Mouse (Mus musculus) fat pad, adult 2 months (tissue): ENCODE measurements around the gene Mgmt.

Experiments
- DNase-seq: peaks from one replicate; pipeline ENCODE4 v3.0.0-alpha.2; 2011; ENCODE audit warnings: low read depth, low spot score; ENCODE audit errors: extremely low read depth

The Mgmt gene

DNA sequence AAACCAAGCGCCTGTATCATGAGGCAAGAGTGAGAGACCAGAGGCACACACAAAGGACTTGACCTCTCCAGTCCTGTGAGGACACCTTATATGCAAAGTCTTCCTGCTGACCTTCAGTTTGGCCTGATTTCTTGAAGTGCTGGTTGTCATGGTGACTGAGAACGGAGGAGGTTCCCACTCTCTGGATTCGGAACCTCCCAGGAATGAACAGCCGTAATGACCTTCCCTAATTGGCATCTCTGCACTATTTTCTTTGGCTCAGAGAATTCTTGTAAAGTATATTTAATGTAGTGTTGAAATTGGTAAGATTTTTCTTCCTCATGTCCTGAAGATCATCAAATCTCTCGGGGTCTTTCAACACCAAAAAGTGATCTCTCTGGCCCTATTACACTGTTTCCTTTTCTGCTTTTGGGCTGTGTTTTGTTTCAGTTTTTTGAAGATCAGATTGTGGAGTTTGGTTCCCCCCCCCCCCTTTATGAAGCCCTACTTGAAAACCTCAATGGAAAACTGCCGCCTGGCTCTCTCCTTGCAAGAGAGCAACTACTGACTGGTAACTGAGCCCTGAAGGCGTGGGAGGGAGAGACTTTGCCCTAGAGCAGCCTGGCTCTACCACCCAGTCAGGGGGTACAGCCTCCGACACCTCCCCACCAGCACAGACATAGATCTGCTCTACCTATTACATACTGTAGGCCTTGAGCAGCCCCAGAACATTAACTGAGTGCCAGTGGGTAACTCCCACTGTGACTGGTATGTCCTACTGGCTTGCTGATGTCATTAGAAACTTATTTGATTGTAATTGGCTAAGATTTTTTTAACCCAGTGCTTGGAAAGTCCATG lies 153.9 kb downstream of the Mgmt start:
- DNase-seq = no peak

DNA sequence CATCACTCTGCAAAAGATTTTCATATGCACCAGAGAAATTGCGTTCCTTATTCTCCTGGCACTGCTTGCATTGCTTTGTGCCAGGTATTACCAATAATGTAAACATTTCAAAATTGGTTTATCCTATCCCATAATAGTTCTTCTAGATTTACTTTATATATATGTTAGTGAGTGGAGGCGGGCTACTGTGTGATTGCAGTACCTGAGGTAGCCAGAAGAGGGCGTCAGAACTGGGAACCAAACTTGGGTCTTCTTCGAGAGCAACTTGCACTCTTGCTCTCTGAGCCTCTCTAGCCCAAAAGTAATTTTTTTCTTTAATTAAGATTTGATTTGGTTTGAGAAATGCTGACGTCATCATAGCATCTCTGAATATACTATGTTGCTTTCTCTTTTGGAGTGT lies 159.9 kb downstream of the Mgmt start:
- no peak for DNase-seq

DNA sequence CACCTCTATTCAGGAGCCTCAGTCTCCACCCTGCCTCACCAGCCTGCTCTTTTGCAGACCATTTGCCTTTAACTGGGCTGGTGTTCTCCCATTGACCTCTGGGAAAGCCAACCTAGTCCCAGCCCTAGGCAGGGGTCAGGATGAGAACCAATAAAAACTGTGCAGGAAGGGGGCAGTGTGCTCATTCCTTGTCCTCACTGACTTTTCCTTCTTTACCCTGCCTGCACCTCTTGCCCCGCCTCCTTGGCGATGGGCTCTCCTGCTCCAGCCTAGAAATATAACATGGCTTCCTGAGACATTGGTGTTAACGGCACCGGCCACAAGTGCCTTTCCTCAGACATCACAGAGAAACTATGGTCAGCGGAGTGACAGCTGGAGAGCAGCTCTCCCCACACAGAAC lies 161.7 kb downstream of the Mgmt start:
- no peak for DNase-seq

DNA sequence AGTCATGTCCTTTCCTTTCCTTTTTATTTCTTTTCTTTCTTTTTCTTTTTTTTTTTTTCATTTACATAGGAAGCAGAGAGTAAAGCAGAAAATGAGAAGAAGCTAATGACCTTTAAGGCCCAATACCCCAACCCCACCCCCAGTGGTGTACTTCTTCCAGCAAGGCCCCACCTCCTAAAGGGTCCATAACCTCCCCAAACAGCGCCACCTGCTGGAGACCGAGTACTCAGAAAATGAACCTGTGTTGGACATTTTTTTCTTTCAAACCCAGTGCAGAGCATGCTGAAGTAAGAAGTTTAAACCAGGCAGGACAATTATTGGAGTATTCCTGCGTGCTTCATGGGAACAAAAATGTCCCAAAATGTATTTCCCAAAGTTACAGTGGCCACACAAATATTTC lies 166.1 kb downstream of the Mgmt start:
- no peak for DNase-seq

DNA sequence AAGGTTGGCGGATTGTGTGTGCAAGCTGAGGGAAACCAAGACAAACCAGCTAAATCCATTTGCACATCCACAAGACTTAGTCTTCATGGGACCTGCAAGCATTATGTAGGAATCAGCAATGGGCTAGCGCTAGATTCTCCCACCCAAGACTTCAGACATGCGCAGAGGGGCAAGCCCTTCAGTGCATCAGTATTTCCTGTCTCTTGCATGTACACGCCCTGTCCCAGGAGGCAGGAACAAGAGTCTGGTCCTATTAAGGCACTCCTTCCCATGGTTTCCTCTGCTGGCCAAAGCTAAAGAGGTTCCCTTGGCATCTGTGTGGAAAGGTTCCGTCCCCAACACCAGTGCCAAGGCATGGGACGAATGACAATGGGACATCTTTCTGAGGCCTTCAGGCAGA lies 166.7 kb downstream of the Mgmt start:
- DNase-seq = no peak

DNA sequence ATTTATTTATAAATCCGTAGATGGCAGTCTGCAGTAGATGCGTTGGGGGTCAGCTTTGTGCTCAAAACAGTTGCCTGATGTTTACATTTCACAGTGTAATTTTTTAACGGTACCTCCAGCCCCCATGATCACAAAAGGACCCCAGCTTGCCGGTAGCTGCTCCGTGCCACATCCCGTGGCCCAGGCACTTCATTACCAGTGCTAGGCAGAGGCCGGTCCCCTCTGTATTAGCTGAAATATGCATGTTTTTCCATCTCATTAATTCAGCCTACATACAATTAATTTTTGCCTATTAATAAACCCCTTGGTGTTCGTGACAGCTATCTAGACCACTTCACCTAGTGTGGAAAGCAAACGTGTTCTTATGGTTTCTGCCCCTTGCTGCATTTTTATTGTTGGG lies 169.8 kb downstream of the Mgmt start:
- no peak for DNase-seq

DNA sequence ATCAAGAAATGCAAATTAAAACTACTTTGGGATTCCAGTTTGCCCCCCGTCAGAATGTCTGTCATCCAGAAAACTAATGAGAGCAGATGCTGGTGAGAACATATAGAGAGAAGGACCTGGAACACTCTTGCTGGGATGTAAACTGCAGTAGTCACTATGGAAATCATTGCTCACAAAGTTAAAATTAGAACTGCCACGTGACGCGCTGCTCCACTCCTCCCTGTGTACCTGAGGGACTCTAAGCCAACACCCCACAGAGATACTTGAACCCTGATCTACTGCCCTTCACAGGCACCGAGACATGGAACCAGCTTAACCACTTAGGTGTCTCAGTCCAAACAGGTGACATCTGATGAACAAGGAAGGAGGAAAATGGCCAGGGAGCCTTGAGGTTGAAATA lies 171.0 kb downstream of the Mgmt start:
- DNase-seq = no peak

DNA sequence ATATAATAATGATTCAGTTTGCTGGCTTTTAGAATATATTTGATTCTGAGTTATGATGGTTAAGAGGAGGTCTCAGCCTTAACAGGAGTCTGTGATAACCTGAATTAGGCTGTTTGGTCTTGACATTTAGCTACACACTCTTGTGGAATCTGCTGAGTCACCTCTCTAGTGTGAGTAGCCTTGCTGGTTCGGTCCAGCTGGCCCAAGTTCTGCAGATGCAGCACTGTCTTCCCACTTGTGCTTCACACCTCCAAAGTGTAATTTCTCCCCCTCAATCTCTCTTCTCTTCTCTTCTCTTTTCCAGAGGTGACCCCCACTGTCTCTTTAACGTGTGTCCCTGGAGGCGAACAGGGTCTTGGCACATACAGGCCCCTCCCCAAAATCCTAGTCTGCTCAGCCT lies 171.8 kb downstream of the Mgmt start:
- DNase-seq = no peak

DNA sequence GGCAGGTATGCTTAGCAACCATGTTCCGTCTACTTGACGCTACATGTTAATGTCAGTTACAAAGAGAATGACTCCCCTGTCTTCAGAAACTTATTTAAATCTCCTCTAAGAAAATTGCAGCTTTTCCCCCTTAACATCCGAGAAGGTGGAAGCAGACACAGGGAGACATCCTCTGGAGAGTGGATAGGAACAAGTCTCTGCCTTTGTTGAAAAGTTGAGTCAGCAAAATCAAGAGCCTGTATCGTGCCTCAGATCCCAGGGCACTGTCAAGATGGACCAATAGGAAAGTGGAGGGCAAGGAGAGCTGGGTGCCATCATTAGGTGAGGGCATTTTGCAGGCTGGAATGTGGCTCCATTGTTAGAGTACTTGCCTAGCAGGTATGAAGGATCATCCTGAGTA lies 172.6 kb downstream of the Mgmt start:
- DNase-seq = no peak

DNA sequence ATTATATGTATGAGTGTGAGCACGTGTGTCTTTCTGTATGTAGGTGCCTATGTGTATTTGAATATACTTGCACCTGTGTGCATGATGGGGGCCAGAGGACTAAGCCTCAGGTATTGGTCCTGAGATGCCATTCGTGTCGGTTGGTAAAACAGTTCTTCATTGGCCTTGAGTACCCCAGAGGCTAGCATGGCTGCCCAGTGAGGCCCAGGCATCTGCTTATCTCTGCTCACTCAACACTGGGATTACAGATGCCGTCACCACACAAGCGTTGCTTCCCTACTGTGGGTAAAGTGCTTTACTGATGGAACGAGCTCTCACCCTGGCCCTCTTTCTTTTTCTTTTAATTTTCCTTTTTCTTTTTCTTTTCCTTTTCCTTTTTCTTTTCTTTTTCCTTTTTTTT lies 173.3 kb downstream of the Mgmt start:
- no peak for DNase-seq

DNA sequence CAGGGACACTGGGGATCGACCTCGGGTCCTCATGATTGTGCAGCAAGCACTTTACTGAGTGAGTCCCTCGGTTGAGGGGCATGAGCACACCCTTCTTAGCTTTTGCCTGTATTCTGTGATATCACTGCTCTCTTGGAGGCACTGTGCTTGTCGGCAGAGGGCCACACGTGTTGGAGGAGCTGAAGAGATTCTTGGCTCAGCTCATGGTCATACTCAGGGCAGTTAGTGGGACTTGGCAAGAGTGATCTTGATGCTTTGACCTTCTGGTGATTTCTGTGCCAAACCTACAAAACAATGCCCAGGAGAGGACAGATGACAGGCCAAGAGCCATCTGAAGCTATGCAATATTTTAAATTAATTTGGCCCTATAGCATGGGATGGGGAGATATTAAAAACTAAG lies 174.4 kb downstream of the Mgmt start:
- DNase-seq = no peak

DNA sequence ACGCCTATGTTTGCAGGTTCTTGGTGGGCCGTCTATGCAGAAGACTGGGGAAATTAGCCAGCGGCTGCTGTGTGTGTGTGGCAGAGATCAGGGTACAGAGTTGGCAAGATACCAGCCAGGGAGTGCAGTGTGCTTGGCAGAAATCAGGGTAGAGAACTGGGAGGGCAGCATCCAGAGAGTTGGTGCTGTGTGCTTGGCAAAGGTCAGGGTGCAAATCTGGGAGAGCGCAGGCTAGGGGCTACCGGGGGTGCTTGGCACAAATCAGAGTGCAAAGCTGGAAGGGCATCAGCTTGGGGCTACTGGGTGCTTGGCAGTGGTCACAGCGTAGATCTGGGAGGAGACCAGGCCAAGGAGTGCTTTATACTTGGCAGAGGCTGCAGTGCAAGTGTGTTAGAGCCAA lies 175.4 kb downstream of the Mgmt start:
- DNase-seq = no peak

DNA sequence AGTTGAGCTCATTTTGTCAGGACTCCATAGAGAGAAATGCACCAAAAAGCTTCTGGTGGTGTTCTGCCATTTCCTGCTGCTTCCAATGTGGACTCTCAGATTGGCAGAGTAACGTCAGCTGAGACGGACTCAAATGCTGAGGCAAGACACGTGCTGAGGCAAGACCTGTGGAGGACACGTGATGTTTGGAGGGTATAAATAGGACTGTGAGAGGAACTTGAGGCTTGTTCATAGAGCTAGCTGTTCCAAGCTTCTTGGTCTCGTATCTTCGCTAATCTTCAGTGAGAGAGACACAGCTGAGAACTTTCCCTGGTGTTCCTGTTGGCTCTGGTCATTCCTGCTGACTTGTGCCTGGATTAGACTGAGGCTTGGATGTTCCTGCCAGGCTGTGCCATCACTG lies 176.9 kb downstream of the Mgmt start:
- DNase-seq = no peak

DNA sequence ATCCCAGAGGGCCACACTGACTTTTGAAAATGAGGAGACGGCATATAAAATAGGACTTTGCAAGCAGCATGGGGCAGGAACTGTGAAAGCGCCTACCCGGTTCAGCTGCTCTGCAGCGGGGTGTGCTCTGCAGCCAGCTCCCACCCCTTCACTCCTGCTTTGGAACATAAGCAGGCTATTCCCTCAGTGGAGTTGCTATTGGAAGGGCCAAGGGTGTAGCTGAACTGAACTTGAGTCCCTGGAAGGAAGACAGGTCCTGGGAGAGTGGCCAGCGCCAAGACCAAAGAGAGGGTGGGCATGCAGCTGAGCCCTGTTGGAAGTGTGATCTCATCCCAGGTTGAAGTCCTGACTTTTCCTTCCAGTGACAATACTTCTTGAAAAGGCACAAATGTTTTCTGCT lies 179.5 kb downstream of the Mgmt start:
- DNase-seq = no peak

DNA sequence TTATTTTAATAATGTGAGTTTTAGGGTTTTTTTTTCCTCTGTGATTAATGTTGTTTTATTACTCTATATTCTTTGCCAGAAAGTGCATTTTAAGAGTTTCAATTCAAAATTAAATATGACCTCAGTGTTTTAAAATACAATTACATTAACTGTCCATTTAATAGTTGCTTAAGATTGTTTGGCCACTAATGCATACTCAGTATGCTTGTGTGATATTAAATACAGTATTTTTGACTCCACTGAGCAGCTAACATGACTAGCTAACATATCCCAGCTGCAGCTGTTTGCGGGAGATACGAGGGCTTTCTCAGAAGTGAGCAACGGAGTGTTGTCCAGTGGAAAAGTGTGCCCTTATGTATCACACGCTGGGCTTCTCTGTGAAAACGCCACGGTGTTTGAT lies 179.9 kb downstream of the Mgmt start:
- DNase-seq = no peak

DNA sequence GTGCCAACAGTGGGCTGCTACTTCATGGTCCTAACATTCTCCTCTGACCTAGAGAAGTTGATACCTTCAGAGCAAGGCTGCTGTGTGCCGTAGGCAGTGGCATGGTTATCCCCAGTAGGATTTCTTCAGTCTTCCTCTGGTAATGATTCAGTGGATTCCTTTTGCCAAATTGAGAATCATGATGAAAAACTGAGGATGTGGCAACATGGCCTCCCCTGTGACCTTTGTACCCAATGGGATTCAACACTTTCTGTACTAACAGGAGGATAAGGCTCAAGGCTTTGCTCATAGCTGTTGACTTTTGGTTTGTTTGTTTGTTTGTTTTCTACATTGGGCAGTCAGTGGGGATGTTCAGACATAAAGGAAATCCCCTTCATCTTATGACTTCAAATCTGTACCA lies 180.9 kb downstream of the Mgmt start:
- DNase-seq = no peak

DNA sequence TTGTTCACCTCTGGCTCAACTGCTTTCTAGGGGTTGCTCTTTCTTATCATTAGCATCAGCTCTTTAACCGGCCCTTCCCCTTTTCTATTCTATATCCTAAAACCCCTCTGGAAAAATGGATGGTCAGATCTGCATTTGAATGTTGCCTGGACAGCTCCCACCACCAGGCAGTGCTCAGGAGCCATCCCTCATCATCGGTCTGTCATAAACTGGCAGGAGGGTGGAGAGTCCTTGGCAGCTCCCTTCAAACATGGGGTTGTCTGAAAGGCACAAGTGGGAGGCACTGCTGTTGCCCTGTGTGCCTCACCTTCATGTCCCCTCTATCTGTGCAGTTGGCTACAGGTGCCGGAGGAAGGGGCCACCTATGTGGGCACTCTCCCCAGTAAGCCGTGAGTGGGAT lies 185.8 kb downstream of the Mgmt start:
- DNase-seq = no peak

DNA sequence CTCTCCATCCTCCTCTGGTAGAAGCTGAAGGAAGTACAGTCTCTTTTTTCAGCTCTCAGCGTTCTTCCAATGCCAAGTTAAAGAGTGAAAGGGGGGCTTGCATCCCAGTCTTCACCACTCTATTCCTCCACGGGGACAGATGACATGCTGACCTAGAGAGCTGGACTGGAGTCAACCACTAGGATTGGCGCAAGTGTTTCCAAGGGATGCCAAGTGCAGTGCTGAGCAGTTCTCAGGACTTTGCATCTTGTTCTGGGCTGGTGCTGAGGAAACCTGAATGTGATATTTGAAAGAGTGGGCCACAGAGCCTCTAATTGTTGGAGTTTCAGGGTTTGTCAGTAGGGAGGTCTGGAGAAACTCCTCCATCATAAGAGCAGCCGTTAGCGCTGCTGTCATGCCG lies 187.8 kb downstream of the Mgmt start:
- DNase-seq = no peak

DNA sequence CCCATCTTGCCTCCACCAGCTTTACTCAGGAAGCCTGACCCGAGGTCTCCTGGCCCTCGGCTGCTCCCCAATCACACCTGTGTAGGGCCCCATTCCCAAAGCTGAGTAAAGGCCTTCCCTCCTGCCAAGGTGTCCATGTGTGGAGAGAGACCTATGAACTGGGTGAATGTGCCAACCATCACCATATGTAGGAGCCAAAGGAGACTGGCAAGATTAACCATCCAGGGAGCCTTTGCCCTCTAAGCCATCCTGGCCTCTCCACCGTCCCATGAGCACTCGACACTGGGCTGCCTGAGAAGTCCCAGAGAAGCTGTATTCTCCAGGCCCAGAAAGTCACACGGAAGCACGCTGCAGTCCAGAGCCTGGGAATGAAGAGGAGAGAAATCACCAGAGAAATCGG lies 190.2 kb downstream of the Mgmt start:
- DNase-seq = no peak

DNA sequence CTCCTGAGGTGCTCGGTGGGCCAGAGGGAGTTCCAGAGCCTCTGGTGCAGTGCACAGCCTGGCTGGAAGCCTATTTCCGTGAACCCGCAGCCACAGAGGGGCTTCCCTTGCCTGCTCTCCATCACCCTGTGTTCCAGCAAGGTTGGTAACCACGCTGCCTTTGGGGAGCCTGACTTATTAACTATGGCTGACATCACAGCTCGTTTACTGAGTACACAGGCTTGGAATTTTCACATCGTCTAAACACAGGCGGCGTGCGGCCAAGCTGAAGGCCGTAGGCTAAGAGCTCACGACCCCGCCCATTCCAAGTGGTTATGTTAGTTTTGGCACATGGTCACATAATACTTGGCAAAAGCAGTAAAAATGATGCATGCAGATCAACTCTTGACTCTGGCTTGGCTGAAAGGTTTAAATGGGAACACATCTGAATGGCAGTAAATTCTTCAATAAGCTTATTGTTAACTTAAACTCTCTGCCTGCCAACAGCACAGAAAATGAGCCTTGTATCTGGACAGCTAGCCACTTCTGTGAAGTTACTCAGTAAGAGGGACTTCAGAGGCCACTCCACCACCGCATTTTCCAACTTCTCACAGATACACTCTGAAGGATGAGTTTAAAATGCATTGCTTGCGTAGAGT lies 191.7 kb downstream of the Mgmt start:
- DNase-seq = peak; percentile 50

DNA sequence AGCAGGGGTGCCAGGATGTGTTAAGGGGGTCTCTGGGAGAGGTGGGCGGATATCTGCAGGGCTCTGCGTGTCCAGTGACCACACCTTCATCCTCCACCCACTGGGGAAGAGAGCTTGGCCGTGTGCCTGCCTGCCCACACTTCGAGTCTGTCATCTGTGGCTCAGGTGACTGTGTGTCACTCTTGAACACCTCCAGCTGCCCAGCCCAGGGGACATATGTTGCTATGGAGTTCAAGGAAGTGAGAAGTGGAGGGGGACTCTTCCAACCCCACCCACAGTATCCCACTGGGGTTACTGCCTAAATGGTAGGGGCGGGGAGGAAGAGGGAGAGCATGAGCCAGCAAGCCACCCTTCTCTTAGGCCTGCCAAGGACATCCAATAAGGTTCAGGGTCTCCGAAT lies 192.7 kb downstream of the Mgmt start:
- no peak for DNase-seq

DNA sequence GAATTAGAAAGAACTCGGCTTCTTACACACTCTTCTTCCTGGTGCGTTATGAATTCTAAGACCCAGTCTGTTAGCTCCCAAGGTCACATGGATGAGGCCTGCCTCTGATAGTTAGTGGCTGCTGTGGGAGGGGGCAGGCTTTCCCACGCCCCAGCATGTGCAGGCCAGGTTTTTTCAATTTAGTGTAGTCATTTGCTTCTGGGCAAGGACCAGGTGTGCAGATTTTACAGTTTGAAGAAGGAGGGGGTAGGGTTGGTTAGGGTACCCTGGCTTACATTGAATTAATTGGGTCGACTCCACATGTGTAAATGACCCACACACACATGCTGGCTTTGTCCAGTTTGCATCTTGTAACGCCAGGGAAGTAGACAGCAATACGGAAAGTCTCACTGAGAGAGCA lies 193.7 kb downstream of the Mgmt start:
- no peak for DNase-seq

DNA sequence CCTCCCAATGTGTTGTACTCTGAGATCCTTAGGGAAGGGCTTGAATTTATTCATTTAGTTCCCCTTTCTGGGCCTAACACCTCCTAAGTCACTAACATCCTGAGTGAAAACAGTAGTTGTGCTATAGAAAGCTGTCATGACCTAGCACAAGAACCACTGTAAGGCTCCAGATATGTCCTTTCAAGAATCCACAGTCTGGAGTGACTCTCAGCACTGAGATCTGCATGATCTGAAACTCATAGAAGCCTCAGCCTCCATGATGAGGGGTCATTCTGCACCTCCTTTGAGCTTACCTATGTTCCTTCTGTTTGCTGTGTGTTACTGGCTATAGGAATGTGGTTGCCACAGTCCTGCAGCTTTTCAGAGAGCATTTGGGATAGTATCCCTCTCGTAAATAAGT lies 200.1 kb downstream of the Mgmt start:
- no peak for DNase-seq
